Mouse (Mus musculus): ENCODE data around the gene Kcnh8. TPM values are rescaled to one million over a fixed set of nuclear protein-coding genes. Genes with fewer than 3 reads are reported as not detected.

The Kcnh8 gene
- total RNA-seq, 2 experiments from 2014 or later = 1.3 to 1.4 TPM

DNA sequence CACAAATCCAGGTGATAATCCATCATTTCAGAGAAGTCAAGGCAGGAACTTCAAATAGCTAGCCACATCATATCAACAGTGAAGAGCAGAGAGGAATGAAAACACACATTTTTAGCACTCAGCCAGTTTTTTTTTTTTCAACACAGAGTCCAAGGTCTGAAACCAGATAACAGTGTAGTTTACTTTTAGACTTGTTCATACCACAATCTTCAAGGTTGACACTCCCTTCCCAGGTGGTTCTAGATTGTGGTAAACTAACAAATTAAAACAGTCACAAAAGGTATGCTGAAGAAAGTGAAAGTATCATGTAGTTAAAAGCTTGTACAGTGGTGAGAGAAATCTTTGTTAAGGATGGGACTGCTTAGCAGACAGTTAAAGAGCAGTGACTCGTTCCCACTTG, 216.5 kb downstream of the Kcnh8 start:
- no peak for DNase-seq (ENCODE audit: low spot score in 2 of 2)

DNA sequence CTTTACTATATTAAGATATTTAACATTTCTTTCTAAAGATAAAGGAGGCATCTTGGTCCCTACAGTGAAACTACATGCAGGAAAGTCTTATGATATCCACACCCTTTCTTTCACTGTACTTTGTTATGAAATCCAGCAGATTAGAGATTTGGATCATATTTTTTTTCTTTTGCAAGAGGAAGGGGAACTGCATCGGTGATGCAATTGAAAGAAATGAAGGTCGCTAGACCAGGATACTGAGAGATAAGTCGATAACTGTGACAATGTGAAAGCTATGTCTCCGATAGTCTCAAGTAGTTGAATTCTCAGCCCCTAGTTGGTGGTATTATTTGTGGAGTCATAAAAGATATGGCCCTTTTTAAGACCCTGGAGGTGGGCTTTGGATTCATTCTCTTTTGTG, 227.2 kb downstream of the Kcnh8 start:
- no peak for DNase-seq (ENCODE audit: low spot score in 2 of 2)

- no peak for DNase-seq (ENCODE audit: low spot score in 2 of 2)
Observed at GRCm38 (mm10) chr17:52873195-52873594, 270.7 kb downstream of the Kcnh8 start.

- no peak for DNase-seq (ENCODE audit: low spot score in 2 of 2)
Observed at GRCm38 (mm10) chr17:52878964-52879363, 276.5 kb downstream of the Kcnh8 start.

- peak; percentile 10 to 22 for DNase-seq (ENCODE audit: low spot score in 2 of 2)
Observed at GRCm38 (mm10) chr17:52880051-52880450, 277.5 kb downstream of the Kcnh8 start.

DNA sequence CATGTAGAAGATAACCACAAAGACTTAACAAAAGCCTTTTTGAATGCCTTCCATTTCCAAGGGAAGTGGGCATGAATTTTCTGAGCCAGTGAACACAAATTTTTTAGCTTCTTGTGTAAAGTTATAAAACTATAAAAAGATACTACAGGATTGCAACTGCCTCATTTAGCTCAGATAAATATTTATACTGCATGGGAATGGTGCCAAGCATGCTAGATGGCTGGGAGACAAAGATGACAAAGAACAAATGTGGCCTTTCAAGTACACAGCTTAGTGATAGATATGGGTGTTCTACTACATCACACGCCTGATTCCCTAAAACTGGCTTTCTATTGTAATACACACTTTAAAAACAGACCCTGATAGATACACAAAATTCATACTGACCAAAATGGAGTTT, 282.7 kb downstream of the Kcnh8 start:
- no peak for DNase-seq (ENCODE audit: low spot score in 2 of 2)

- DNase-seq (ENCODE audit: low spot score in 2 of 2) = peak; percentile 3 to 20
Observed at GRCm38 (mm10) chr17:52920519-52921106, 318.1 kb downstream of the Kcnh8 start.

GRCm38 (mm10) chr17:52943966-52944365, 341.5 kb downstream of the Kcnh8 start:
- DNase-seq (ENCODE audit: low spot score in 2 of 2) = no peak

DNA sequence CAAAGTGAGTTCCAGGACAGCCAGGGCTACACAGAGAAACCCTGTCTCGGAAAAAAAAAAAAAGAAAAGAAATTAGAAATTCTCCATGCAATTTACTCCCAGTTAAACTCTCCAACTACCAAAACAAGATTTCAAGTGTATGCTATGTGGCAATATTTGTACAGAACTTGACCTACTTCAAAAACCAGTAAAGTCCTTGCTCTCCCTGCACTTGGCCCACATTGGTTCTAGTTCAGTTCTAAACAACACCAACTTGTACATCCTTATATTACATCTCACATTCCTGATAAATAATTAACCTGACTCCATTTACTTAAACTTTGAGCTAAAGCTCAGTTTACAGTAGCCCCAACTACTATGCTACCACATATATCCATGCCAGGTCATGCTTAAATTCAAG, 370.2 kb downstream of the Kcnh8 start:
- DNase-seq (ENCODE audit: low spot score in 2 of 2) = no peak

- no peak for DNase-seq (ENCODE audit: low spot score in 2 of 2)
Observed at GRCm38 (mm10) chr17:52980958-52981357, 378.4 kb downstream of the Kcnh8 start.

All from layer of hippocampus, postnatal 10 days (tissue).